Comparison of ENCODE assay signal across 12 mouse cellular contexts in the genomic region with DNA sequence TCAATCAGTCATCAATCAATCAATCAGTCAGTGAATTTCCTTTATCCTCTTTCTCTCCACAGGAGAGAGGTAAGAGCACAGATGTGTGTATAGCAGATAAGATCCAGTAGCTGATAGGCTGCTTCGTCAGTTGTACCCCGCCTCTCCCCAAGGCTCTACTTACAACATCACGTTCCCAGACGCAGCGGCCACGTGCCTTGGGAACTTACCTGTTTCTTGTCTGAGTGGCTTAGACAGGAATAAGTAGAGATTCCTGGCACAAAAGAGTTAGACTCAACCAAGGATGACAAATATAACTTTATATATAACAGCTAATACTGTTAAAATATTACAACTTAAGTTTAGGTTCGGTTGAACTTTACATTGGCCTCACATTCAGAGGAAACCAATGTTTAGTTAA. TPM values are rescaled to one million over a fixed set of nuclear protein-coding genes. Genes with fewer than 3 reads are reported as not detected.
DNase-seq lines count a peak whose midpoint lies in the region; ATAC-seq lines count a peak whose summit lies in the region.
"Had no signal": no experiment of that assay in that cellular context is flagged by ENCODE, and none has a peak within 500 bp of the region (broad histone marks: within the 10 kb centered on the region; RNA-seq: fewer than 3 reads in every experiment).

No protein-coding gene starts in this region.

- H3K27ac ChIP-seq in kidney, embryonic 14.5 days (ENCODE audit: low read depth, low read length), result no peak overlapping the region
- H3K27ac ChIP-seq: liver, embryonic 13.5 days; midbrain, embryonic 10.5 days had no signal

- 67% methylated on average over 7 of the region's 7 CpGs for WGBS in kidney, embryonic 14.5 days

- H3K9me3 ChIP-seq in kidney, embryonic 14.5 days (ENCODE audit: control insufficient read depth, low read length), result no peaks in the 10 kb centered on the region
- H3K9me3 ChIP-seq: liver, embryonic 13.5 days; midbrain, embryonic 10.5 days had no signal

- H3K27me3 ChIP-seq in kidney, embryonic 14.5 days (ENCODE audit: control insufficient read depth, insufficient read depth, low read length), result no peaks in the 10 kb centered on the region
- H3K27me3 ChIP-seq: liver, embryonic 13.5 days had no signal

- H3K4me3 ChIP-seq in kidney, embryonic 14.5 days (ENCODE audit: low read length), result no peak overlapping the region
- H3K4me3 ChIP-seq: liver, embryonic 13.5 days; midbrain, embryonic 10.5 days had no signal

- no peak overlapping the region for H3K4me2 ChIP-seq in kidney, embryonic 14.5 days (replicated peaks; ENCODE audit: low read depth, low read length)
- H3K4me2 ChIP-seq: liver, embryonic 13.5 days had no signal

- intact Hi-C loops in gastrocnemius, postnatal 14 days (cut with DNase I; ENCODE audit: low total_unique reads), result no loop called here
- intact Hi-C loops in heart, postnatal 36 days (cut with DNase I), result no loop called here

- H3K9ac ChIP-seq in kidney, embryonic 14.5 days (ENCODE audit: low read depth, low read length), result no peak overlapping the region
- H3K9ac ChIP-seq: liver, embryonic 13.5 days had no signal

- peak; percentile 78 for DNase-seq in kidney, adult 11 months
- peak; percentile 43 for DNase-seq in gastrocnemius, postnatal 14 days
- DNase-seq in heart, postnatal 36 days, result peak; percentile 39 to 42
- peak; percentile 37 for DNase-seq in lung, postnatal 10 days
- no peak for DNase-seq in thymus, postnatal 14 days
- DNase-seq in thymus, postnatal 4 days, result no peak
- DNase-seq: cerebellum, adult 18-20 months; embryo, embryonic 11 days; liver, embryonic 13.5 days had no signal

- no peaks in the 10 kb centered on the region for H3K36me3 ChIP-seq in kidney, embryonic 14.5 days (ENCODE audit: control insufficient read depth, insufficient read depth, low read length)
- H3K36me3 ChIP-seq: liver, embryonic 13.5 days; midbrain, embryonic 10.5 days had no signal

- ATAC-seq in kidney, embryonic 14.5 days (ENCODE audit: low FRiP score, low TSS enrichment), result no peak
- ATAC-seq: Patski had no signal

- 0 out of 2 replicates have a peak, but pooled peaks cover 4% of the 10 kb centered on the region for H3K4me1 ChIP-seq in kidney, embryonic 14.5 days (ENCODE audit: control insufficient read depth, insufficient read depth, low read length)
- H3K4me1 ChIP-seq: liver, embryonic 13.5 days; midbrain, embryonic 10.5 days had no signal

RNA-seq across cellular contexts. Expression of a gene that starts 12.7 kb away (rescaled TPM):
- polyA plus RNA-seq in kidney, embryonic 14.5 days (2014; fragmentation: Nextera tagmentation; extraction: Ambion mirVana), result not detected in 2 replicates
- 10 to 100 TPM; 33.1 to 41.0 TPM for total RNA-seq in gastrocnemius, postnatal 14 days (2021)
- total RNA-seq in heart, postnatal 36 days (2021), result under 1 TPM in 1 of 2 experiments, not detected in 1; 0.56 TPM
- polyA plus RNA-seq: liver, embryonic 13.5 days; Patski had no signal

Comparison
In these comparisons a context has a peak if more than half of its experiments do, and no peak if none do; other contexts are left out.
1. DNase-seq: peak in kidney, adult 11 months (single experiment), gastrocnemius, postnatal 14 days (single experiment), heart, postnatal 36 days (2 of 2) and lung, postnatal 10 days (single experiment); none in thymus, postnatal 14 days (single experiment) and thymus, postnatal 4 days (single experiment).
2. RNA of a gene that starts 12.7 kb away (total RNA-seq): 33.1 to 41.0 TPM in gastrocnemius, postnatal 14 days; 0.56 TPM in heart, postnatal 36 days; every median in the first group is over 10 times any median in the second.